Mouse (Mus musculus) urinary bladder, adult 2 months (tissue): ENCODE measurements around the gene Etv6. TPM values are rescaled to one million over a fixed set of nuclear protein-coding genes. Genes with fewer than 3 reads are reported as not detected.

Source experiments
- DNase-seq: peaks from one replicate; pipeline ENCODE4 v3.0.0; 2022; ENCODE audit warnings: low spot score
- polyA plus RNA-seq: library from polyadenylated mRNA; depleted of rRNA; stranded (reverse); fragments of >200 nt; gene quantifications from 2 replicates; pipeline ENCODE4 v1.2.3, GENCODE M21; 2012

Etv6 gene
- polyA plus RNA-seq, 1 experiment = 29.9 TPM

GRCm38 (mm10) chr6:134168799-134169198 lies 133.3 kb downstream of the Etv6 start:
- no peak for DNase-seq

GRCm38 (mm10) chr6:134171235-134171634 lies 135.7 kb downstream of the Etv6 start:
- DNase-seq = no peak

- no peak for DNase-seq
Measured at GRCm38 (mm10) chr6:134171906-134172728, 136.6 kb downstream of the Etv6 start.

- DNase-seq = no peak
Measured at GRCm38 (mm10) chr6:134173439-134173838, 137.9 kb downstream of the Etv6 start.

GRCm38 (mm10) chr6:134175059-134175458 lies 139.6 kb downstream of the Etv6 start:
- no peak for DNase-seq

- DNase-seq = no peak
Measured at GRCm38 (mm10) chr6:134177196-134177595, 141.7 kb downstream of the Etv6 start.

DNA sequence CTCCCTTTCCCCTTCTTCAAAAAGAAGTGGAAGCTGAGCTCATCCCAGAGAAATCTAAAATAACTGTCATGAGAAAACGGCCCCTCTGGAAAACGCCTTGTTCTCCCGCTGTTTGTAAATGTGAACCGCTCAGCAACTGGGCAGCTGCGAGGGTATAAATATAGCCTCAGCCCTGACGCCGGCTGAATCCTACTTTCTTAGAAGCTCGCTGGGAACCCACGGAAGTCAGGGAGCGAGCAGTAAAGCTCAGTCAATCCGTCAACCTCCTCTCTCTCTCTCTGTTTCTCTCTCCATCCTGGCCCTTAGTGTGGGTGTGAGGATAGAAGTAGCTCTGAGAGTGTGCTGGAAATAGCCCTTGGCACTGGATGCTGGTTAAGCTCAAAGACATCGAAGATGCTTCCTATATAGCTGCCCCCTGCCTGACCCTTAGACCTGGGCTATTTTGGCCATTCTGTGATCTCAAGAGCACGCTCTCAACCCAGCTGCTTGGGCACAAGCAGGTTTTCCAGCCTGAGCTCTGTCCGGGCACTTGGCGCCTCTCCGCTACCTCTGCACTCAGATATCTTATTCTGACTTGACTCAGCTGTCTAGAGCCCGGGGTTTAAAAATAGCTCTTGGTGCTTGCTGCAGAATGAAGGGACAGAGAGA lies 146.9 kb downstream of the Etv6 start:
- DNase-seq = no peak

- no peak for DNase-seq
Measured at GRCm38 (mm10) chr6:134183592-134184342, 148.3 kb downstream of the Etv6 start.

GRCm38 (mm10) chr6:134186286-134186903 lies 150.9 kb downstream of the Etv6 start:
- no peak for DNase-seq

DNA sequence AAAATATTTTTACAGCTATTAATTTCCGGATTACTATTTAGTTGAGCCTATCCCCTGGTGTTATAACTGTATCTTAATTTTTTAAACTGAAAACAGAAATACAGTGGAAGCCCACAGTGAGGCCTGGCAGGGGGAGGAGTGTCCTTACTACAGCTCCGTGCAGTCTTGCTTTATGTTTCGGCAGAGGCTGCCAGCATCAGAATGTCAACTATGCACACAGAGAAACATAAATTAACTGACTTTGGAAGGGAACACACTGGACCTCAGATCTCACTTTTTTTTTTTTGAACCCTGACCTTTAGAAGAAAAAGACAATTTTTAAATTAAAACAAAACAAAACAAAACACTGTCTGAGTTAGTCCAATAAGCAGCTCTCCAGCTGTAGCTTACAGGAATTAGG lies 153.2 kb downstream of the Etv6 start:
- no peak for DNase-seq

DNA sequence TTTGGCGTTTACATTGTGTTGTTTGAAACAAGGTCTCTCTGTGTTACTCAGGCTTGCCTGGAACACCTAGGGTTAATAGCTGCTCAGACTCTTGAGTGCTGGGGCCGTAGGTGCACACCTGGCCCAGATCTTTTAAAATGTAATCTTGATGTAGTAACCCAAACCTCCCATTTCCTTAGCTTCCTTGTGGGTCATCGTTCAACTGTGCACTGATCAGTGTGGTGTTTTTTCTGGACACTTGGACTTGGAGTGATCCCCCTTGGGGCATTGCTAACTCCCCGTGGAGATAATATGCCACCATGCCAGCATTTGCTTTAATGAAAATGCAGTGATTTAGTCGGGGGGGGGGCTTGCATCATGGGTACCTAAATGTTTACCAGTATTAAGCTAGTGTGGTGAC lies 153.7 kb downstream of the Etv6 start:
- DNase-seq = no peak

DNA sequence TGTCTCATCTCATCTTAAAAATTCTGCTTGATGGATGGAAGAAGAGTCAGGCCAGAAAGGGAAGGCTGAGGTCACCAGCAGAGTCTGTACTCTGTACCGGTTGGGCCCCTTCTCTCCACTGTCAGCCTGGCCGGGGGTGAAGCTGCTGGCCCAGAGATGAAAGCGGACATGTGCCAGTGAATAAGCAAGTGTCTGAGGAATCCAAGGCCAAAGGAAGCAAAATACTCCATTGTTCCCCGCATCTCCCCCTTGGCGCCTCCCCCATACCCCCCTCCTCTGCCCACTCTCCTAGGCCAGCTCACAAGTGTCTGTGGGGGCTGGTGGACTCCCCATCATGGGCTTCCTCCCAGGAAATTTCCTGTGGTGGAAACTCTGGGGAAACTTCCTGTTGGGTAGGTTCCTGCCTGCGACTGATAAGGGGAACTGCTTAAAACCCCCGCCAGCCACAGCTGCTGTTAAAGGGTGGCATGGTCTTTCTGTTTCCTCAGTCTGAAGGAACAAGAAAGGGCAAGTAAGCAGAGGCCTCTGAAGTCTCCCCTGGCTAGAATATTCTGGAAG lies 154.2 kb downstream of the Etv6 start:
- DNase-seq = no peak

- no peak for DNase-seq
Measured at GRCm38 (mm10) chr6:134190597-134191278, 155.2 kb downstream of the Etv6 start.

DNA sequence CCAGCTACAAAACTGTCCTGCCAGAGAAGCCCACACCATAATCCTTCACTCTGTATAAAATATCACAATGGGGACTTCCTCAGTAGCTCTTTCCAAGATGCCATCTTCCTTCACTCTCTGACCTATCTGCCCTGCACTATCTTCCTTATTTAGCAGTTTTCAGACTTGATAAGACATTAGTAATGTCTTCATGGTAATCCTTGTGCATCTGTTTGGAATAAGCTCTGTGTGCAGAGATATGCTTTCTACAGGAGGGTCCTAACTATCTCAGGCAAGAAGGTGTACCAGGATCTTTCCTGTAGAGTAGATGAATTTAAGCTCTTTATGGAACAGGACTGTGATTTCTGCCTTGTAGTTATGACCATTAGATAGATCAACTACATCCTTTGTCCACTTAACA lies 157.2 kb downstream of the Etv6 start:
- DNase-seq = no peak

GRCm38 (mm10) chr6:134199895-134200294 lies 164.4 kb downstream of the Etv6 start:
- no peak for DNase-seq

- no peak for DNase-seq
Measured at GRCm38 (mm10) chr6:134200577-134200976, 165.1 kb downstream of the Etv6 start.

DNA sequence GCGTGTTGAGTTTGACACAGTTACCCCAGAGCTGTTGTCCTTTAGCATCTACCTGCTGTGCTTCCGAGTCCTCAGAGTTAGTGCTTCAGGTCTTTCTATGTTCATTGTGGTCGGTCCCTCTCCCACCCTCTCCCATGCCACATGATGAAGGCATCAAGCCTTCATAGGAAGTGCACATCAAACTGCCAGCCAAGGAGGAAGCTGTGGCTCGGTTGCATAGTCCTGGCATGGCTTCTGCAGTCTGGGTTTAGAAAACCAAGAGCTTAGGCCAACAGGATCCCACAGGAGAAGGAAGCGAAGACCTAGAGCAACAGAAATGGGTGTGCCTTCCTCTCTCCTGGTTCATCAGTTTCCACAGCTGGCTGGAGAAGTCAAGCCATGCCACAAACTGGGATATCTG lies 166.7 kb downstream of the Etv6 start:
- DNase-seq = no peak

DNA sequence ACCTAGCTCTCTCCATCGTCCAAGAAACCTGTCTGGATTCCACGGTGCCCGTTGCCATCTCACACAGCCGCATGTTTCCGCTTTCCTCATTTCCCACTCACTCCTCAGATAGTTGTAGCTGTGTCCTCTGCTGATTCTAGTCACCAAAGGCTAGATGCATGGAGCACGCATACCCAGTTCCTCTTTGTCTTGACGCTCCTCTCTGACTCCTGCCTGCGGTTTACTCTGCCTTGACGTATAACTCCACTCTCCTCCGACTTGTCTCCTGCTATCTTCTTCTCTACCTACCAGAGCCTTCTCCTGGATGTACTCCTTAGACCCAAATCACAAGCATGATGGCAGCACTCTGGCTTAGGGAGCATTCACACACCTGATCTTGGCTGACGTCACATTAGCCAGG lies 169.7 kb downstream of the Etv6 start:
- DNase-seq = no peak

- no peak for DNase-seq
Measured at GRCm38 (mm10) chr6:134205726-134206125, 170.2 kb downstream of the Etv6 start.

- DNase-seq = no peak
Measured at GRCm38 (mm10) chr6:134206251-134206650, 170.8 kb downstream of the Etv6 start.
